Mouse (Mus musculus): ENCODE measurements around the gene Aldoart1.

The Aldoart1 gene

DNA sequence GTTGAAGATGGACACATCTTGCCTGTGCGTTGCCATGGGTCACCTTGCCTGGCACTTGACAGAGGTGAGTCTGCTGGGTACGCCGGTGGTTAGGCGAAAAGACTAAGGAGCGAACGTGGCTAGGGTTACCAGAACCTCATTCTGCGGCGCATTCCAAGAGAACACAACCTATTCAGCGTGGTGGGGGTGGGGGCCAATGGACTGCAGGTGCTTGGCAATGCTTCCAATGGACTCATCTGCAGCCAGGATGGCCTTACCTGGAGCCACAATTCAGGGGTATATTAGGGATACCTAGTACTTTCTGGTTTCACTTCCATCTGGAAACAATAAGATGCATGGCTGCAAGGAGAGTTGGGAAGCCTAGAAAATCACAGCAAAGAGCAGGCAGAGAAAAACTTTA, at the start of gene Aldoart1:
Aldoart1 (minus strand) TSS at position 101 of the 400 bp plus-strand sequence.
- DNase-seq, result no peak

DNA sequence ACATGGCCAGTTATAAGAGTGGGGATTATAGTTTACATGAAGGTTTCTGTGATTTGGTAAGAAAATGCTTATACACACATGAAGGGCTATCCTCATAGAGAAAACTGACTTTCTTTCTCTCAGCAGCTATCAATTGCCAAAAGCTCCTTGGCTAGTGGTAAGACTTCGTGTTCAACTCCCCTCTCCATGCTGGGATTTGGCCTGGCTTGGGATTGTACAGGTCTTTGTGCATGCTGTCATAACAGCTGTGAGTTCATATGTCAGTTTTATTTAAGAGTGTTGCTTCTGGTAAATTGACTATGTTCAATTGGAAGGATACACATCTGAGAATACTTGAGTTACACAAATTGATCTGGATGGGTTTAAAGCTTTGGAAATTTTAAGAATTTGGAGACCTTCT, 49.1 kb upstream of the Aldoart1 start:
- no peak for DNase-seq

DNA sequence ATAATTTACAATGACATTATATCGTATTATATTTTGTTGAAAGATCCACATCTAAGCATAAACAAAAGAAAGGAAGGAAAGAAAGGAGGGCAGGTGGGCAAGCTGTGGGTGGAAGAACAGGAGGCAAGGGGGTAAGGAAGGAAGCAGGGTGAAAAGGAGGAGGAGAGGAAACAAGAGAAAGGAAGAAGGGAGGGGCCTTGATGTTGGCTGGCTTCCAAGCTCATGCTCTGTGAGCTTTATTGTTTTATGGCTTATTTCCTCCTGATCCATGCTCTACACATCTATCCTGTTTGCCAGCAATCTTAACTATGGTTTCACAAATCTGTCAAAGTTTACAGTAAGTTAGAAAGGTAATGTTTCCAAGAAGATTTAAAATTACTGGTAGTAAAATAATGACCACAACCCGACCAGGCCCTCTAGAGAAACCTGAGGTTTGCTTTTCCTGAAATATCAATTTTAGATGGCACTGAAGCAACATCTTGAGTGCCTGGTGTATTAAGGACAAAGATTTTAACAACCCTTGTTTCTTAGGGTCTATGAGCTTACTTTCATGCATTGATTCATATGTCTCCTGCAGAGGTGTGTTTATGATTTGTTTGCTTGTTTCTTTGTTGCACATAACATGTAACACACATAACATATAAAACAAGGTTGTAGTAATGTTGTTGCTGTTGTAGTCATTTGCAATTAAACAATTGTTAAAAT, 13.1 kb upstream of the Aldoart1 start:
- DNase-seq, result no peak

DNA sequence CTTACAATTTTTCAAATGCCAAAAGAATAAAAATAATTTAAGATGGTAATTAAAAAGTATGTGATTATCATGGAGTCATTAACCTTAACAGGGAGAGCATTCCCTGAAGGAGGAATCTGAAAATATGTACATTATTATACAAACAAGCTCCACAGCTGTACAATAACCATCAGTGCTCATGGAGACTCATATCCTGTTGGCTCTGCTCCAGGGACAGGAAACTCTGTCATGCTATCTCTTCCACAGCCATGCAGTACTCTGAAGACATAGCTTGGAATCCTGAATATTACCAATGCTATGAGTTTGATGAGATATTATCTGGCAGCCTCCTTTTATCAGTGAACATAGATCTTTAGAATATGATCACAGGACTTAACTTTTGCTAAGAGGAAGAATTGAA, 8.2 kb downstream of the Aldoart1 start:
- no peak for DNase-seq

DNA sequence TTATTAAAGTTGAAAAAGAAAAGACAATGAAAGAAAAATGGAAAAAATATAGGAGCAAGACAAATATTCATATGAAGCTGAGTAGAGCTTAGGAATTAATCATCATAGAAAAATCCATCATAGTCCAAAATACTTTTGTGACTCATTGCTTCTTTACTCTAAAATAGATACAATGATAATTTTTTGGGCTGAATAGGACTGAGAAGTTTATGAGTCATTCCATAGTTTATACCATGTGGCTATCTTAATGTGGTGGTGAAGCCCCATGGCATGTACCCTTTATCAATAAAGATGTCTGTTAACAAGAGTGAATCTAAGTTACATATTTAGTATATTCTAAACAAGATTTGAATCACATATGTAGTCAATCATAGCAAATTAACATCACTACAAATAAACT, 9.4 kb downstream of the Aldoart1 start:
- no peak for DNase-seq

DNA sequence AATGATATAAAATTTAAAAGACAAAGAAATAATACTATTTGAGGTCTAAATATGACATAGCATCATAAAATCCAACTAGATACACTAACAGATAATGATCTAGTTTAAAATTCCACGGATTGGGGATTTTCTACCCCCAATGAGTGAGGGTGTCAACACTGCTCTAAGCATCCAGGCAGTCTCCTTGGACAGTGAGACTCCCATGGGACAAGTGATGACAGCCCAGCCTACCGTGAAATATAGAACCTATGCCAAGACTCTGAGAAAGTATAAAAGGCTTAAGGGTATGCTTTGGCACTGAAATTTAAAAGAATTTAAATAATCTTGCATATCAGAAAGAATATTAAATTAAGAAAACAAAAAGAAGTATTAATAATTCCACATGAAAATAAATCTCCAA, 16.0 kb downstream of the Aldoart1 start:
- DNase-seq, result no peak

- DNase-seq, result no peak
Observed at GRCm38 (mm10) chr4:72835400-72835799, 17.0 kb downstream of the Aldoart1 start.

- no peak for DNase-seq
Observed at GRCm38 (mm10) chr4:72800816-72801215, 51.6 kb downstream of the Aldoart1 start.
